Mouse (Mus musculus): Measurements from ENCODE around the gene Gm6408. TPM values are rescaled to one million over a fixed set of nuclear protein-coding genes. Genes with fewer than 3 reads are reported as not detected.
"Not testable (repeated sequence)": the region's sequence is repeated elsewhere in the genome, so short reads cannot be mapped to it uniquely, and the experiment has no call there.

The Gm6408 gene
- polyA plus RNA-seq, 1 experiment from 2014 or later = not detected

DNA sequence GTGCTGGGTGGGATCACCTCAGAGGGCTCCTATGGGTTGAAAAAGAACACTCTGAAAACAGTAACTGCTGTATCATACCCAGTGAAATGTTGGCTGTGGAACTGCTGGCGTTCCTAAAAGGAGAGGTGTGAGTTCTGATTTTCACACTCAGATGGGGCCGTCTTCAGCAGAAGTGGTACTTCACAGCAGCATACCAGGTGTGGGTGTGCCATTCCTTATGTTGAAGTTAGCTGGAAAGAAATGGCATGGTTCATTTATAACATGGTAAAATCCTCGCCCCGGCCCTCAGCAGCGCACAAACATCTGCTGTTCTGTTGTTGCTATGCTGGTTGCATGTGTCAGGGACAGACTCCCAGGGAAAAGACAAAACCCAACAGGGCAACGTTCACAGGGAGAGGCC is 28.2 kb upstream of the Gm6408 start:
- H3K27me3 ChIP-seq (ENCODE audit: control insufficient read depth, insufficient read depth, low read depth, low read length) = no peaks in the 10 kb centered on the region
- no peak overlapping the region for H3K27ac ChIP-seq (ENCODE audit: low read length)
- no peak overlapping the region for H3K4me2 ChIP-seq (ENCODE audit: low read depth, low read length)
- H3K4me1 ChIP-seq (ENCODE audit: control insufficient read depth, low read depth, low read length) = no peaks in the 10 kb centered on the region
- H3K36me3 ChIP-seq (ENCODE audit: control insufficient read depth, insufficient read depth) = no peaks in the 10 kb centered on the region
- 65% methylated on average over 6 of the region's 6 CpGs for WGBS (ENCODE audit: insufficient replicate concordance)
- H3K9me3 ChIP-seq (replicated peaks; ENCODE audit: control insufficient read depth, low read length) = no peaks in the 10 kb centered on the region
- ATAC-seq (ENCODE audit: low read depth) = no peak
- H3K4me3 ChIP-seq (ENCODE audit: low read depth, low read length) = no peak overlapping the region
- H3K9ac ChIP-seq (ENCODE audit: low read depth, low read length) = no peak overlapping the region

GRCm38 (mm10) chr5:146461612-146462011 is 20.2 kb upstream of the Gm6408 start:
- Histone ChIP-seq H3K27ac (ENCODE audit: low read length) (no peak overlapping the region), H3K4me2 (ENCODE audit: low read depth, low read length) (no peak overlapping the region), H3K9ac (ENCODE audit: low read depth, low read length) (no peak overlapping the region), H3K27me3 (ENCODE audit: control insufficient read depth, insufficient read depth, low read depth, low read length) (no peaks in the 10 kb centered on the region), H3K9me3 (replicated peaks; ENCODE audit: control insufficient read depth, low read length) (no peaks in the 10 kb centered on the region), H3K36me3 (ENCODE audit: control insufficient read depth, insufficient read depth) (no peaks in the 10 kb centered on the region), H3K4me1 (ENCODE audit: control insufficient read depth, low read depth, low read length) (no peaks in the 10 kb centered on the region), H3K4me3 (ENCODE audit: low read depth, low read length) (no peak overlapping the region)
- 68% methylated on average over 8 of the region's 8 CpGs for WGBS (ENCODE audit: insufficient replicate concordance)
- no peak for ATAC-seq (ENCODE audit: low read depth)

GRCm38 (mm10) chr5:146466663-146467062 is 15.1 kb upstream of the Gm6408 start:
- no peaks in the 10 kb centered on the region for H3K27me3 ChIP-seq (ENCODE audit: control insufficient read depth, insufficient read depth, low read depth, low read length)
- WGBS (ENCODE audit: insufficient replicate concordance) = 81% methylated on average over 19 of the region's 19 CpGs
- H3K4me1 ChIP-seq (ENCODE audit: control insufficient read depth, low read depth, low read length) = no peaks in the 10 kb centered on the region
- H3K4me2 ChIP-seq (ENCODE audit: low read depth, low read length) = no peak overlapping the region
- no peaks in the 10 kb centered on the region for H3K36me3 ChIP-seq (ENCODE audit: control insufficient read depth, insufficient read depth)
- no peak overlapping the region for H3K4me3 ChIP-seq (ENCODE audit: low read depth, low read length)
- no peak for ATAC-seq (ENCODE audit: low read depth)
- H3K9me3 ChIP-seq (replicated peaks; ENCODE audit: control insufficient read depth, low read length) = no peaks in the 10 kb centered on the region
- no peak overlapping the region for H3K9ac ChIP-seq (ENCODE audit: low read depth, low read length)
- no peak overlapping the region for H3K27ac ChIP-seq (ENCODE audit: low read length)

- Histone ChIP-seq H3K27me3 (ENCODE audit: control insufficient read depth, insufficient read depth, low read depth, low read length) (no peaks in the 10 kb centered on the region), H3K4me3 (ENCODE audit: low read depth, low read length) (no peak overlapping the region), H3K27ac (ENCODE audit: low read length) (no peak overlapping the region), H3K9ac (ENCODE audit: low read depth, low read length) (no peak overlapping the region), H3K9me3 (replicated peaks; ENCODE audit: control insufficient read depth, low read length) (no peaks in the 10 kb centered on the region), H3K4me2 (ENCODE audit: low read depth, low read length) (no peak overlapping the region), H3K36me3 (ENCODE audit: control insufficient read depth, insufficient read depth) (no peaks in the 10 kb centered on the region), H3K4me1 (ENCODE audit: control insufficient read depth, low read depth, low read length) (no peaks in the 10 kb centered on the region)
- ATAC-seq (ENCODE audit: low read depth) = no peak
- 70% methylated on average over 9 of the region's 9 CpGs for WGBS (ENCODE audit: insufficient replicate concordance)
These were observed 13.5 kb upstream of the Gm6408 start for GRCm38 (mm10) chr5:146468311-146468710.

- no peak overlapping the region for H3K27ac ChIP-seq (ENCODE audit: low read length)
- WGBS (ENCODE audit: insufficient replicate concordance) = 73% methylated on average over 9 of the region's 9 CpGs
- H3K36me3 ChIP-seq (ENCODE audit: control insufficient read depth, insufficient read depth) = no peaks in the 10 kb centered on the region
- H3K27me3 ChIP-seq (ENCODE audit: control insufficient read depth, insufficient read depth, low read depth, low read length) = no peaks in the 10 kb centered on the region
- ATAC-seq (ENCODE audit: low read depth) = no peak
- H3K4me3 ChIP-seq (ENCODE audit: low read depth, low read length) = no peak overlapping the region
- no peak overlapping the region for H3K4me2 ChIP-seq (ENCODE audit: low read depth, low read length)
- H3K9ac ChIP-seq (ENCODE audit: low read depth, low read length) = no peak overlapping the region
- H3K4me1 ChIP-seq (ENCODE audit: control insufficient read depth, low read depth, low read length) = no peaks in the 10 kb centered on the region
- no peaks in the 10 kb centered on the region for H3K9me3 ChIP-seq (replicated peaks; ENCODE audit: control insufficient read depth, low read length)
These were observed 10.9 kb upstream of the Gm6408 start for GRCm38 (mm10) chr5:146470821-146471220.

DNA sequence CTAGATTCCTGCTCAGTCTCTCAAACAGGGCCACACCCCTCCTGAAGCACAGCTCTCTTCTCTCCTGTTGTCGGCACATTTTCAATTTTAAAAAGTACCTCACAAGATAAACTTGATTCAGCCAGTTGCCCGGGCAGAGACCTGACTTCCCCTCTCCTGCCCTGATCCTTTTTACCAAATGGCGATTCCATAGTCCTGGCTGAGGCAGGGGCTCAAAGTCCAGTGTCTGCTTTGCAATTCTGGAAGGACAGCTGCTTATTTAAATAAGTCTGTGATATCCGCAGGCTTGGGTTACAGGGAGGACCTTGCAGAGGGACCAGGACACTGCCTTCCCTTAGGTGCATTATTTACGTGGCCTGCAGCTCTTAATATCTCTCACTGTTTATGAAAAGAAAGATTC is 10.5 kb upstream of the Gm6408 start:
- Histone ChIP-seq H3K27ac (ENCODE audit: low read length) (no peak overlapping the region), H3K4me1 (ENCODE audit: control insufficient read depth, low read depth, low read length) (no peaks in the 10 kb centered on the region), H3K36me3 (ENCODE audit: control insufficient read depth, insufficient read depth) (no peaks in the 10 kb centered on the region), H3K4me3 (ENCODE audit: low read depth, low read length) (no peak overlapping the region), H3K9ac (ENCODE audit: low read depth, low read length) (no peak overlapping the region), H3K27me3 (ENCODE audit: control insufficient read depth, insufficient read depth, low read depth, low read length) (no peaks in the 10 kb centered on the region), H3K9me3 (replicated peaks; ENCODE audit: control insufficient read depth, low read length) (no peaks in the 10 kb centered on the region), H3K4me2 (ENCODE audit: low read depth, low read length) (no peak overlapping the region)
- WGBS (ENCODE audit: insufficient replicate concordance) = 55% methylated on average over 5 of the region's 5 CpGs
- ATAC-seq (ENCODE audit: low read depth) = 0 out of 2 replicates have a peak, but pooled peaks have one; percentile 13

DNA sequence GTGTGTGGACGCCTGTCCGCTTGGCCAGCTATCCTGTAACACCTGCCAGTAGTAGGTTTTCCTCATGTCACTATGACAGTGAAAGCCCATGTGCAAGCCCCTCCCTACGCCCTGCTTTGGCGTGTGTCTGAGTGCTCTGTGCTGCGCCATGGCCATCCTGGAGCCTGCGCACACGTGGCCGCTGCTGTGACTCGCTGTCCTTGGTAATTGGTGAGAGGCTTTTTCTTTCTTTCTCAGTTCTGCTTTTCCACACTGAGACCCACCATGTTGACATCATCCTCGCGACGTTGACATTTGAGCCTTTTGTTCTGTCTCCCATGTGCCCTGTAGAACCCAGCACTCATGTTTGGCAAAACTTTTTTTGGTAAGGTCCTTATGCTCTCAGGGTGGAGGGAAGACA is 9.9 kb upstream of the Gm6408 start:
- ATAC-seq (ENCODE audit: low read depth) = no peak
- no peaks in the 10 kb centered on the region for H3K4me1 ChIP-seq (ENCODE audit: control insufficient read depth, low read depth, low read length)
- H3K27ac ChIP-seq (ENCODE audit: low read length) = no peak overlapping the region
- H3K36me3 ChIP-seq (ENCODE audit: control insufficient read depth, insufficient read depth) = no peaks in the 10 kb centered on the region
- H3K27me3 ChIP-seq (ENCODE audit: control insufficient read depth, insufficient read depth, low read depth, low read length) = no peaks in the 10 kb centered on the region
- H3K4me2 ChIP-seq (ENCODE audit: low read depth, low read length) = no peak overlapping the region
- no peak overlapping the region for H3K9ac ChIP-seq (ENCODE audit: low read depth, low read length)
- no peak overlapping the region for H3K4me3 ChIP-seq (ENCODE audit: low read depth, low read length)
- 68% methylated on average over 12 of the region's 12 CpGs for WGBS (ENCODE audit: insufficient replicate concordance)
- no peaks in the 10 kb centered on the region for H3K9me3 ChIP-seq (replicated peaks; ENCODE audit: control insufficient read depth, low read length)

DNA sequence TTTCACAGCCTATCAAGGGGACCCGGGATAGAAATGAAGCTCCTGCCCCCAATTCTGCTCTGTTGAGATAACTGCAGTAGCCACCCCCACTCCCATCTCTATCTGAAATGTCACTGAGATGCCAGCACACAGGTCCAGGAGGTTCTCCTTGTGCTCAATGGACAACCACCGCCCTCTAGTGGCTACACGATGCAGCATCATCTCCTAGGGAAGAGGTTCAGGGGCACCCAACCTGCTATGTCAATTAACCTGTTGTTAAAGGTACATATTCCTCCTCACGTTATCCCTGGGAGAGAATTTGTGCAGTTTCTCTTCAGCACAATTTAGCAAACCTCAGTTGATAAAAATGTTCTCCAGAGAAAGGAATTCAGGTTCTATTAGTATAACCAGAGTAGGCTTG is 2.2 kb upstream of the Gm6408 start:
- not testable (repeated sequence) for H3K4me1 ChIP-seq (ENCODE audit: control insufficient read depth, low read depth, low read length); H3K27me3 ChIP-seq (ENCODE audit: control insufficient read depth, insufficient read depth, low read depth, low read length); H3K9ac ChIP-seq (ENCODE audit: low read depth, low read length); ATAC-seq (ENCODE audit: low read depth); H3K27ac ChIP-seq (ENCODE audit: low read length); H3K9me3 ChIP-seq (replicated peaks; ENCODE audit: control insufficient read depth, low read length); H3K36me3 ChIP-seq (ENCODE audit: control insufficient read depth, insufficient read depth); H3K4me2 ChIP-seq (ENCODE audit: low read depth, low read length); H3K4me3 ChIP-seq (ENCODE audit: low read depth, low read length)
- 9% methylated on average over 4 of the region's 4 CpGs for WGBS (ENCODE audit: insufficient replicate concordance)

- H3K27me3 ChIP-seq (ENCODE audit: control insufficient read depth, insufficient read depth, low read depth, low read length); H3K36me3 ChIP-seq (ENCODE audit: control insufficient read depth, insufficient read depth); H3K4me1 ChIP-seq (ENCODE audit: control insufficient read depth, low read depth, low read length); H3K9ac ChIP-seq (ENCODE audit: low read depth, low read length); ATAC-seq (ENCODE audit: low read depth); H3K4me3 ChIP-seq (ENCODE audit: low read depth, low read length); H3K27ac ChIP-seq (ENCODE audit: low read length); H3K9me3 ChIP-seq (replicated peaks; ENCODE audit: control insufficient read depth, low read length); H3K4me2 ChIP-seq (ENCODE audit: low read depth, low read length): not testable (repeated sequence)
- 3% methylated on average over 3 of the region's 4 CpGs for WGBS (ENCODE audit: insufficient replicate concordance)
These were observed 7.2 kb downstream of the Gm6408 start for GRCm38 (mm10) chr5:146488959-146489358.

- H3K9me3 ChIP-seq (replicated peaks; ENCODE audit: control insufficient read depth, low read length); ATAC-seq (ENCODE audit: low read depth); H3K9ac ChIP-seq (ENCODE audit: low read depth, low read length); H3K4me3 ChIP-seq (ENCODE audit: low read depth, low read length); H3K27me3 ChIP-seq (ENCODE audit: control insufficient read depth, insufficient read depth, low read depth, low read length); H3K4me2 ChIP-seq (ENCODE audit: low read depth, low read length); H3K4me1 ChIP-seq (ENCODE audit: control insufficient read depth, low read depth, low read length); H3K36me3 ChIP-seq (ENCODE audit: control insufficient read depth, insufficient read depth); H3K27ac ChIP-seq (ENCODE audit: low read length): not testable (repeated sequence)
- WGBS (ENCODE audit: insufficient replicate concordance) = no CpG with 5 or more reads among the region's 5 CpGs
These were observed 9.3 kb downstream of the Gm6408 start, which contains the start of gene Gm6370 for GRCm38 (mm10) chr5:146491063-146491462. TSS of gene Gm6370 (plus strand) at chr5:146491363.

All from liver, embryonic 16.5 days (tissue).